In the genomic region with DNA sequence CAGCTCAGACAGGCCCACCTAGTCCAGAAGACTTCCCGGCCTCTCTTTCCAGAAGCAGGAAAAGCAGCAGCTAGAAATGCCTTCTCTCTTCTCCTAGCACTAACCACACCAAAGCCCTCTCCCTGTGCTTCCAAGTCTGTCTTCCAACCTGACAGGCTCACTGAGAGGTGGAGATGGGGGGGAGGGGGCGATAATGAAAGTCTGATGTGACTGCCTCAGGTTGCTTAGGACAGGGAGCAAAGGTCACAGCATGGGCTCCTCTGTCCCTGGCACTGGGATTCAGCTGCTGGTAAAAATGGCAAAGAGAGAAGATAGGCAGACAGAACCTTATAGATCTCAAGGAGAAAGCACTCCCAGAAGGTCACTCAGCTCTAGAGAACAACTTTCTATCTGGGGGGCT, we compare ENCODE assay signal across 8 mouse cellular contexts.
DNase-seq lines count a peak whose midpoint lies in the region; ATAC-seq lines count a peak whose summit lies in the region.
"Had no signal": no experiment of that assay in that cellular context is flagged by ENCODE, and none has a peak within 500 bp of the region (broad histone marks: within the 10 kb centered on the region; RNA-seq: fewer than 3 reads in every experiment).

No protein-coding gene starts in this region.

- no peaks in the 10 kb centered on the region for H3K9me3 ChIP-seq in liver, embryonic 12.5 days (replicated peaks)
- H3K9me3 ChIP-seq in embryonic facial prominence, embryonic 11.5 days (replicated peaks; ENCODE audit: control insufficient read depth, low read length): no peaks in the 10 kb centered on the region
- H3K9me3 ChIP-seq in hindbrain, embryonic 15.5 days: no peaks in the 10 kb centered on the region
- H3K9me3 ChIP-seq in neural tube, embryonic 15.5 days (replicated peaks): no peaks in the 10 kb centered on the region

- ATAC-seq in liver, embryonic 12.5 days: no peak
- ATAC-seq in embryonic facial prominence, embryonic 11.5 days (replicated peaks; ENCODE audit: insufficient number of reproducible peaks, low FRiP score, low TSS enrichment, low read depth): no peak
- ATAC-seq in hindbrain, embryonic 15.5 days (ENCODE audit: low FRiP score, low read depth): no peak
- ATAC-seq in neural tube, embryonic 15.5 days (ENCODE audit: low FRiP score): no peak
- ATAC-seq: Patski had no signal

- H3K27me3 ChIP-seq in liver, embryonic 12.5 days (replicated peaks): no peaks in the 10 kb centered on the region
- H3K27me3 ChIP-seq in embryonic facial prominence, embryonic 11.5 days (ENCODE audit: control insufficient read depth, insufficient read depth, low read length): no peaks in the 10 kb centered on the region
- no peaks in the 10 kb centered on the region for H3K27me3 ChIP-seq in hindbrain, embryonic 15.5 days
- H3K27me3 ChIP-seq in neural tube, embryonic 15.5 days (replicated peaks): no peaks in the 10 kb centered on the region
- H3K27me3 ChIP-seq: Patski had no signal

- no peak for DNase-seq in liver
- DNase-seq in embryonic facial prominence, embryonic 11.5 days (ENCODE audit: low spot score): peak; percentile 43
- no peak for DNase-seq in layer of hippocampus, postnatal 14 days (ENCODE audit: low spot score in 2 of 2)
- DNase-seq in spleen, postnatal 14 days (ENCODE audit: low spot score in 2 of 2): no peak

- H3K9ac ChIP-seq in liver, embryonic 12.5 days: no peak overlapping the region
- no peak overlapping the region for H3K9ac ChIP-seq in embryonic facial prominence, embryonic 11.5 days (replicated peaks; ENCODE audit: low read length)
- no peak overlapping the region for H3K9ac ChIP-seq in hindbrain, embryonic 15.5 days
- H3K9ac ChIP-seq in neural tube, embryonic 15.5 days (replicated peaks): no peak overlapping the region

- H3K4me3 ChIP-seq in liver, embryonic 12.5 days: no peak overlapping the region
- no peak overlapping the region for H3K4me3 ChIP-seq in embryonic facial prominence, embryonic 11.5 days (ENCODE audit: low read depth, low read length)
- H3K4me3 ChIP-seq in hindbrain, embryonic 15.5 days: no peak overlapping the region
- no peak overlapping the region for H3K4me3 ChIP-seq in neural tube, embryonic 15.5 days (replicated peaks)

- 0 out of 2 replicates have a peak, but pooled peaks cover 8% of the 10 kb centered on the region for H3K4me1 ChIP-seq in liver, embryonic 12.5 days
- peaks cover 15% of the 10 kb centered on the region for H3K4me1 ChIP-seq in embryonic facial prominence, embryonic 11.5 days (ENCODE audit: control insufficient read depth, insufficient read depth, low read length)
- H3K4me1 ChIP-seq in hindbrain, embryonic 15.5 days (replicated peaks): peaks cover 39% of the 10 kb centered on the region
- H3K4me1 ChIP-seq in neural tube, embryonic 15.5 days: peaks cover 39% of the 10 kb centered on the region

- H3K4me2 ChIP-seq in liver, embryonic 12.5 days: no peak overlapping the region
- H3K4me2 ChIP-seq in embryonic facial prominence, embryonic 11.5 days (ENCODE audit: low read depth, low read length): peak overlapping the region; percentile 10; the same call in 1 of the 2 replicates
- no peak overlapping the region for H3K4me2 ChIP-seq in hindbrain, embryonic 15.5 days
- no peak overlapping the region for H3K4me2 ChIP-seq in neural tube, embryonic 15.5 days

- H3K27ac ChIP-seq in liver, embryonic 12.5 days: peak overlapping the region; percentile 36; the same call in 1 of the 2 replicates
- peak overlapping the region; percentile 66 for H3K27ac ChIP-seq in embryonic facial prominence, embryonic 11.5 days (replicated peaks; ENCODE audit: low read depth, low read length)
- H3K27ac ChIP-seq in hindbrain, embryonic 15.5 days (replicated peaks): peak overlapping the region; percentile 42
- H3K27ac ChIP-seq in neural tube, embryonic 15.5 days (replicated peaks): peak overlapping the region; percentile 76; the same call in 1 of the 2 replicates

- no peaks in the 10 kb centered on the region for H3K36me3 ChIP-seq in liver, embryonic 12.5 days
- no peaks in the 10 kb centered on the region for H3K36me3 ChIP-seq in embryonic facial prominence, embryonic 11.5 days (replicated peaks; ENCODE audit: control insufficient read depth, insufficient read depth, low read depth, low read length)
- H3K36me3 ChIP-seq in hindbrain, embryonic 15.5 days: no peaks in the 10 kb centered on the region
- no peaks in the 10 kb centered on the region for H3K36me3 ChIP-seq in neural tube, embryonic 15.5 days

- WGBS in liver, embryonic 12.5 days (ENCODE audit: insufficient replicate concordance): 50% methylated on average over 2 of the region's 2 CpGs
- 14% methylated on average over 2 of the region's 2 CpGs for WGBS in embryonic facial prominence, embryonic 11.5 days
- 25% methylated on average over 2 of the region's 2 CpGs for WGBS in hindbrain, embryonic 15.5 days
- 39% methylated on average over 2 of the region's 2 CpGs for WGBS in neural tube, embryonic 15.5 days
